Mouse (Mus musculus) olfactory bulb, adult 2 months (tissue): ENCODE data around the gene Gm28038. TPM values are rescaled to one million over a fixed set of nuclear protein-coding genes. Genes with fewer than 3 reads are reported as not detected.

Source experiments
- H3K27ac ChIP-seq: fragments of 200-500 bp; 2 replicates; pipeline ENCODE4 v1.5.1; 2012; ENCODE audit warnings: low read depth, low read length; ENCODE audit not compliant: insufficient read depth
- H3K4me1 ChIP-seq: fragments of 200-500 bp; 2 replicates; pipeline ENCODE4 v1.6.1; 2012; ENCODE audit warnings: low read length; ENCODE audit not compliant: control insufficient read depth, insufficient read depth
- H3K4me3 ChIP-seq: fragments of 200-500 bp; 2 replicates; pipeline ENCODE4 v1.5.1; 2012; ENCODE audit warnings: mild to moderate bottlenecking, low read depth, low read length, moderate library complexity; ENCODE audit not compliant: insufficient read depth
- CTCF ChIP-seq: fragments of 200-500 bp; IDR thresholded peaks from 2 replicates; pipeline ENCODE4 v1.5.1; 2012; ENCODE audit warnings: low read depth, mild to moderate bottlenecking, low read length, moderate library complexity; ENCODE audit not compliant: insufficient read depth
- POLR2A ChIP-seq: fragments of 200-500 bp; IDR thresholded peaks from 2 replicates; pipeline ENCODE4 v1.6.1; 2012; ENCODE audit warnings: mild to moderate bottlenecking, low read depth, low read length, moderate library complexity; ENCODE audit not compliant: insufficient read depth
- WGBS: fragments of 180-500 bp; shearing (Covaris S2); methylation state at CpG from one replicate; pipeline ENCODE4 v1.1.7; 2018; 5-methylcytosine and 5-hydroxymethylcytosine counted together
- polyA plus RNA-seq: library from polyadenylated mRNA; stranded (reverse); fragments of >200 nt; gene quantifications from 2 replicates; pipeline ENCODE4 v1.2.4, GENCODE M21; 2012; ENCODE audit warnings: low replicate concordance; ENCODE audit not compliant: missing spikeins, insufficient read depth, insufficient read length

Gene Gm28038
- polyA plus RNA-seq, 1 experiment, result not detected

DNA sequence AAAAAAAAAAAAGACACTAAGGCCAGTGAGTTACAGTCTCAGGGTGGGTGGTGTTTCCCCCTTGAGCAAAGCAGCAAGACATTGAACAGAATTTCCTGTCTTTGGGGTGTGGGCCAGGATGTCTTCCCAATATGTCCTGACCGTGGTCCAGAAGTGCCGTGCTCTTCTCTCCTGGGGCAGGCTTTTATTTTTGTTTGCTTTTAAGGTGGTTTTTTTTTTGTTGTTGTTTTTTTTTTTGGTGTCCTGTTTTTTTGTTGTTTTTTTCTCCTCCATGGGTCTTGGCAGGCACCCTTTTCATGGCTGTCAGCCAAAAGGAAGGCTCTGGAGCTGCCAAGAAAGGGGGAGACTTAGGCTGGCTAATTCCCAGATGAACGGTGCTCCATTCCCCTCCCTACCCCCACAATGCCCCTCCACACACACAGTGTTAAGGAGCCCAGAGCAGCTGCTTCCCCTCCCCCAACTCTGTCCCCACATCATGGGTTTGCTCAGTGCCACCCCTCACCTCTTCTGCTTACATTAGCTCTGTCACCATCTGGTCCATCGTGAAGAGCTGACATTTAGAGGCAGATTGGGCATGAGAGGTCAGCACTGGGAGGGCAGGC is 17.9 kb upstream of the Gm28038 start:
- TF ChIP-seq POLR2A, result no peak
- no peak for TF ChIP-seq CTCF
- peak overlapping the region; percentile 30; the same call in 1 of the 2 replicates for H3K27ac ChIP-seq
- WGBS, result 20% methylated on average over 4 of the region's 4 CpGs
- H3K4me1 ChIP-seq, result peaks cover 31% of the 10 kb centered on the region
- H3K4me3 ChIP-seq, result no peak overlapping the region

DNA sequence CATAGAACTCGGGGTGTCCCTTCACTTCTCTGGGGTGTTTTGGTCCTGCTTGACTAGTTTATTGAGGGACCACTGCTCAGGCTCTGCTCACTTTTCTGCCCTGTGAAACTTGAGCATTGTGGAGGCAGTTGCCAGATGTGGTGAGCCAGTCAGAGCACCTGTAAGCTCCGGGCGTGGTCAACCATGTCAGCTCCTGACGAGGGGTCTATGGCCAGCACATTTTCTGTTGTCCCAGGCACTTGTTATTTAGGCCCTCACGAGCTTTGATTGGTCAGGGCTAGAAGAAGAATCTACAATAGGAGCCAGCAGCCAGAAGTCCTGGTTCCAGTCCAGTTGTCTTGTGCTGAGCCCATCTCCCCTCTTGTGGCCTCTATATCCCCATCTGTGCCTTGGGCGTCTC is 17.0 kb upstream of the Gm28038 start:
- TF ChIP-seq CTCF (no peak), POLR2A (no peak)
- Histone ChIP-seq H3K27ac (0 out of 2 replicates have a peak overlapping the region, but pooled peaks have one; percentile 1), H3K4me3 (no peak overlapping the region), H3K4me1 (peaks cover 23% of the 10 kb centered on the region)
- 86% methylated on average over 6 of the region's 6 CpGs for WGBS

DNA sequence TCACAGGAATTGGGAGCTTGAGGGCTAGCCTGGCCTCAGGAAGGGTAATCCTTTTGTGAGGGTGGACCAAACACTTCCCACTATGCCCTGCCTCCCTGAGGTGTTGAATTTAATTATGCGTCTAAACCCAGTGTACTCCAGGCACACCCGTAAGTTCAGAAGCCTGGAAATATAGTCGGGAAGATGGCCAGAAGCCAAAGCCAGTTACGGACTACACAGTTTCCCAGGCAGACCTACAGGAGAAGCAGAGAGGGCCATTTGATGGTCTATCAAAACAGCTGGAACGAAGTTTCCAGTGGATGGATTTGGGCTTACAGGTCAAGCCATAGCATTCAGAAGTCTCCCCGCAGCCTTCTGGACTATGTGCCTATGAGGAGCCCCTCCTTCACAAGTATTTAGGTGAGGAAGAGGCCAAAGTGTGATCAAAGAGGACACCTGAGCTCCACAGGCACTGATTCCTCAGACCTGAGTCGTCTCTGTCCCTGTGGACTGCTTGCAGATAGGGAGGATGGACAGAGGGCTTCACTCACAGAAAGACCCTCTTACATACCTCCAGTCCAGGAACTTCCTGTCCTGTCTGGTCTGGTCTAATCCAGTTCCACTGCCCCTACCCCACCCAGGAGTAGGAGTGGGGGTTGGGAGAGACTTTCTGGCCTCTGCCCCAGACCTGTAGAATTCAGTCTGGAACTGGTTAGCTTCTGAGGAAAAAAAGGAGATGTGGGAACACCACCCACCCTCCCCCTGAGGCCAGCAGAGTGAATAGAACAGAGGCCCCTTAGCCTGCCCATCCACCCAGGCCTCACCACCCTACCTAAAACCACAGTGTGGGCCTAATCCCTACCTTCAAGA is 15.9 kb upstream of the Gm28038 start:
- Histone ChIP-seq H3K4me1 (peaks cover 20% of the 10 kb centered on the region), H3K27ac (peak overlapping the region; percentile 51), H3K4me3 (no peak overlapping the region)
- no peak for TF ChIP-seq CTCF
- no peak for TF ChIP-seq POLR2A
- 51% methylated on average over 7 of the region's 7 CpGs for WGBS

DNA sequence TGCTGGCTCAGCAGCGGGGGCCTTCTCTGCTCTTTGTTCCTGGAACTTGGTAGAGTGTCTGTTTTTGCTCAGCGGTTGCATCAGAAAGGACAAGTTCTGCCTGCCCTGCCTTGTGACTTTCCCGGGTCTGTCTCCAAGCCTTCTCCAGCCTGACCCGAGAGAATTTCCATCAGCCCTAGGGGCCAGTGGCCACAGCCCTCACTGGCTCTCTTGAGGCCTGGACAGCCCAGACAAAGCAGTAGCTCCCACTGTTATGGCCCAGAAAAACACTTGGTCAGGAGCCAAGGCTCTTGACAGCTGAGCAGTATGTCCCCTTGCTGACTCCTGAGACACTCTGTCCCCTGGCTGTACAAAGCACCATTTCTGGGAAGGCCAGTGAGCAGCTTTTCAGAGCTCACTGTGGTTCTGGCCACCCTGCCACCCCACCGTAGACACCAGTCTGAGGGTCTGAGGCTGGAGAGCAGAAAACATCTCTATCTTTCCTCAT is 15.0 kb upstream of the Gm28038 start, which contains the start of gene Phyhd1:
Gene Phyhd1, plus strand, starts transcription at position 437 of the 487 bp plus-strand sequence.
- Histone ChIP-seq H3K27ac (peak within 1 kb of the TSS; percentile 84), H3K4me1 (peaks cover 20% of the 10 kb centered on the region), H3K4me3 (no peak within 1 kb of the TSS)
- TF ChIP-seq POLR2A (no peak), CTCF (no peak)
- 33% methylated on average over 5 of the region's 5 CpGs for WGBS

DNA sequence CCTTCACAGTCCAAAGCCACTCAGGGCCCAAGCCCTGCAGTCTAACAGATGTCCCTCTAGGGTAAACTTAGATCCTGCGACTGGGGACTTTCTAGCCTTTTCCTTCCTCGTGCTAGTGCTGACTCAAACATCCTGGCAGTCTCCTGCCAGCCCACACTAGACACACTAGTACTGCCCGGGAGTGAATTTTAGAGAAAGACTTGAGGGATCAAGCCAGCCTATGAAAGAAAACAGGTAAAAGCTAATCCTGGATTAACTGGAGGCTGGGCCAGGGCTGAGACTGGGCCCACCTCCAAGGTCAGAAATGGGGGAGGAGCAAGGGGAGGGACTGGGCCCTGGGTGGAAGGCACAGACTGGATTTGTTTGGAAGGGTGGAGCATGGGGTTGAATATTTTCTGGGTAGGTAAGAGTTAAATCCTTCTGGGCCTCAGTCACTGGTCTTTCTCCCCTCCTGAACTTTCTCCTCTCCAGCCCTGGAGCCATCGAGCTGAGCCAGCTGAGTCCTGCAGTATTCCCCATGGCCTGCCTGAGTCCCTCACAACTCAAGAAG is 14.4 kb upstream of the Gm28038 start:
- Histone ChIP-seq H3K4me1 (peaks cover 20% of the 10 kb centered on the region), H3K27ac (peak overlapping the region; percentile 84), H3K4me3 (no peak overlapping the region)
- no peak for TF ChIP-seq CTCF
- TF ChIP-seq POLR2A, result no peak
- whole genome bisulfite sequencing, result 12% methylated on average over 4 of the region's 4 CpGs

DNA sequence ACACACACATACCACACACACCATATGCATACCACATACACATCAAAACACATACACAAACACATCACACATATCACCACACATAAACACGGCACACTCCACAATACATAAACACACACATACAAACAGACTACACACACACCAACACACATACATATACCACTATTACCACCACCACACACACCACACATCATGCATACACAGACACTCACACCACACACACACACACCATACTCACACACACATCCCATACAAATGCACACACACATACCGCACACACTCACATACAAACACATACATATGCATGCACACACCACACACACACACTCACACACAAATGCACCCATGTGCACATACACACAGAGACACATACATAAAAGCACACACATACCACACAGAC is 13.4 kb upstream of the Gm28038 start:
- Histone ChIP-seq H3K4me1 (peaks cover 20% of the 10 kb centered on the region), H3K4me3 (no peak overlapping the region), H3K27ac (no peak overlapping the region)
- 92% methylated on average over 2 of the region's 2 CpGs for WGBS
- TF ChIP-seq POLR2A (no peak), CTCF (no peak)

DNA sequence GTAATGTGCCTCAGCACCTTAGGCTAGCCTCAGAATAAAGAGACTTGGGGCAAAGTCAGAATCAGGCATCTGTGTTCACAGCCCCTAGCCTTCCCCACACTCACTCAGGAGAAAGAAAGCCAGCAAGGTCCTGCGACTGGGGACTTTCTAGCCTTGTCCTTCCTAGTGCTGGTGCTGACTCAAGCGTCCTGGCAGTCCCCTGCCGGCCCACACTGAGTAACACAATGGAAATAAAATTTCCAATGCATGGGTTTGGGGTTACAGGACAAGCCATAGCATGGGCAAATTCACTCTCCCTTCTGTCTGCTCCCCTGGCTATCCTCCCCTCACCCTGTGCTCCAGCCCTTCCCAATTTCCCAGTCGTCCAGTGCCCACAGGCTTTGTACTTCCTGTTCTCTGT is 12.5 kb upstream of the Gm28038 start:
- TF ChIP-seq CTCF (no peak), POLR2A (no peak)
- 56% methylated on average over 4 of the region's 4 CpGs for WGBS
- H3K27ac ChIP-seq, result no peak overlapping the region
- H3K4me3 ChIP-seq, result no peak overlapping the region
- H3K4me1 ChIP-seq, result peaks cover 13% of the 10 kb centered on the region

DNA sequence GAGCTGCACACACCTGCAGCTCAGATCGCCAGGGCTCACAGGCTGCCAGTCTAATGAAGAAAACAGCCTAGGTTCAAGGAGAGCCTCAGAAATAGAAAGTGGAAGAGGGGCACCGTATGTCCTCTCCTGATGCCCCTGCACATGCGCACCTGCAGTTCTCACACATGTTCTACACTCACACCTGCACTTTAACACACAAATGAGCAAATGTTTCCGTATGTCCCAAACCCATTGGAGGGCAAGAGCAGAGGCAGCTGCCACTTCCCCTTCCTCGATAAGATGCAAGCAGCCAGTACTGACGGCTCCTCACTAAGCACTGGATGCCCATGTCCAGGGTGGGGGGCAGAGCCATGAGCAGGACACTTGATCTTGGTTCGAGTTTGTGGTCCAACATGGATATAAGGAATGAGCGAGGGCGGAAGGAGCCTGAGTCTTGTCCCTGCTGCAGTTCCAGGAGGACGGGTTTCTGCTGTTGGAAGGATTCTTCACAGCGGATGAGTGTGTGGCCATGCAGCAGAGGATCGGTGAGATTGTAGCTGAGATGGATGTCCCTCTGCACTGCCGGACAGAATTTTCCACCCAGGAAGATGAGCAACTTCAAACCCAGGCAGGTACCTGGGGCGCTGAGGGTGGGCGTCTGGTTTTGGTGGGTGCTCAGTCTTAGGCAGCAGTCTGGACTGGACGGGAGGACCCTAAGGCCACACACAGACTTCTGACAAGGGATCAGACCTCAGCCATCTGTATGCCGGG is 11.4 kb upstream of the Gm28038 start:
- WGBS, result 82% methylated on average over 17 of the region's 17 CpGs
- Histone ChIP-seq H3K4me1 (peaks cover 13% of the 10 kb centered on the region), H3K27ac (0 out of 2 replicates have a peak overlapping the region, but pooled peaks have one; percentile 8), H3K4me3 (no peak overlapping the region)
- TF ChIP-seq POLR2A (no peak), CTCF (no peak)

DNA sequence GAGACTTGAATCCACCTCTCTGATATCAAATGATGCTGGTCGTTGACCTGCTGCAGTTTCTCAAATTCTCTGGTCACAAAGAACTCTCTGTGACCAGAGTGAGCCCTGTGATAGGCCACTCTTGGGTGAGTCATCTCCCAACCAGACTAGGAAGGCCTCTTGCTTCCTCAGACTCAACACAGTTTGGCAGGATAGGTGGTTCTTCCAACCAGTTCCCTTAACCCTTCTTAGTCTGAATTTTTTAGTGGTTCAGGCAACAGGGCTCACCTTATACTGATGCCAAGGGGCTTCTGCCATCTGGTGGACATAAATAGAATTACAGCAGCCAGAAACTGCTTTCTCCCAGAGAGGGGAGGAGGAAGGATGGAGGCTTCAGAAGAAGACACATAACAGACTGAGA is 10.7 kb upstream of the Gm28038 start:
- no peak for TF ChIP-seq POLR2A
- TF ChIP-seq CTCF, result no peak
- 3% methylated on average over 1 of the region's 1 CpGs for WGBS
- H3K27ac ChIP-seq, result 0 out of 2 replicates have a peak overlapping the region, but pooled peaks have one; percentile 8
- H3K4me3 ChIP-seq, result no peak overlapping the region
- peaks cover 13% of the 10 kb centered on the region for H3K4me1 ChIP-seq
